Mouse (Mus musculus) heart, postnatal 36 days (tissue): ENCODE data around the gene Gm10518. TPM values are rescaled to one million over a fixed set of nuclear protein-coding genes. Genes with fewer than 3 reads are reported as not detected.
"Not testable (repeated sequence)": the region's sequence is repeated elsewhere in the genome, so short reads cannot be mapped to it uniquely, and the experiment has no call there.

Source experiments
- DNase-seq, 2 experiments: peaks; one replicate each; pipeline ENCODE4 v3.0.0; 2021 to 2022
- intact Hi-C: fragments of 180-260 bp; cut with DNase I; formaldehyde crosslinking; loops from one replicate; pipeline ENCODE4 v1.15.1; 2025
- total RNA-seq, 2 experiments: library from RNA; stranded (reverse); gene quantifications; 2 replicates each; pipeline ENCODE4 v1.2.3; 2021

Gm10518 gene
- total RNA-seq: not detected

DNA sequence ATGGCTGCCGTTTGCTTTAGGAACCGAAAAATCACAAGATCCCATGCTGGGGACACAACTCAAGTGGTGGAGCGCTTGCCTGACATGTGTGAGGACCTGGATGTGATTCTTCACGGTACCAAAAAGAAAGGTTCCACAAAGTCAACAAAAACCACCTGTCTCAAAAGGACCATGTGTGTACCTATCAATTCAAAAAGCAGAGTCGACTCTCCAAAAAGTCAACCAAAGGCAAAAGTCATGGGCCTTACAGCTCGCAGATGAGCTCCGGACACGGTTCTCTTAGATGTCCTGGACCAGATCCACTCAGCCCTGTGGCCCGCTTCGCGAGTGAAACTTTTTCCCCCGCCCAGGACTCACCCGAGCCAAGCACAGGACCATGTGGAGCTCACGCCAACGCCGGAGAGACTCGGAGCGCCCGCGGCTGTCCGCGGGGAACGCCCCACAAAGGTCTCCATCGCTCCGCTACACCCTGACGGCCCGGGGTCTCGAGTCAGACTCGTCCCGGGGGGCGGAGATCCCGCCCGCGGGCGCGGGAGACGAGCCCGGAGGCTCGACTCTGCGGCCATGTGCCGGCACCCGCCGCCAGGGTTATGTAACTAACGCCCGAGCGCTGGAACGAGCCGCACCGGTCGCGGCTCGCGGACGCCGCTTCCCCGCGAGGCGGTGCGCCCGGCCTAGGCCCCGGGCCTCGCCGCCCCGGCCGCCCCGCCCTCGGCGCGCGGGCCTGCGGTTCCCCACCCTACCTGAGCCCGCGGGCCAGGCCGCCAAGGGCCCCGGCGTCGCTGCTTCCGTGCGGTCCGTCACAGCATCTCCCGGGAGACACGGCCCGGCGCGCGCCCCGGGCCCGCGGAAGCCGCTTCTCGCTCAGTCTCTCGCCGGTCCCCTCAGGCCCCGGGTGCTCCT, at the start of gene Gm10518:
Gene Gm10518, plus strand, starts transcription at position 767 of the 903 bp plus-strand sequence.
- intact Hi-C loops: loop anchor here (10.0 kb wide), 1 partner anchor 258 kb away; the partner anchor contains the start of genes Cnst and Tfb2m
- peak; percentile 65 to 84 for DNase-seq

DNA sequence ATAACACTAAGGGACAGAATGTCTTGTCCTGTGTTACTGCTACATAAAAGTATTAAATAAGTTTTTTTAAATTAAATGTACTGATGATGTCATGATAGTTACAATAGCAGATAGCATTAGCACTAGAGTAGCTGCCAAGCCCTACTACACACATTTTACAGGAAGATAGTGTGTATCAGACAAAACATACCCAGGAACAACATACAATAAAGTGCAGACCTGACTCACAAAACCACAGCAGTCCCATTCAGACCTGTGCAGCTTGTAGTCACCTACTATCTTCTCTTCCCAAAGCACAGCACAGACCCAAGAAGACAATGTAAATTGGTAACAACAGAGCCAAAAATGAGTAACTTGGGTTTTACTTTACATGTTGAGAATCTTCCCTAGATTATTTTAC, 46.7 kb upstream of the Gm10518 start:
- DNase-seq: no peak
- intact Hi-C loops: no loop called here

DNA sequence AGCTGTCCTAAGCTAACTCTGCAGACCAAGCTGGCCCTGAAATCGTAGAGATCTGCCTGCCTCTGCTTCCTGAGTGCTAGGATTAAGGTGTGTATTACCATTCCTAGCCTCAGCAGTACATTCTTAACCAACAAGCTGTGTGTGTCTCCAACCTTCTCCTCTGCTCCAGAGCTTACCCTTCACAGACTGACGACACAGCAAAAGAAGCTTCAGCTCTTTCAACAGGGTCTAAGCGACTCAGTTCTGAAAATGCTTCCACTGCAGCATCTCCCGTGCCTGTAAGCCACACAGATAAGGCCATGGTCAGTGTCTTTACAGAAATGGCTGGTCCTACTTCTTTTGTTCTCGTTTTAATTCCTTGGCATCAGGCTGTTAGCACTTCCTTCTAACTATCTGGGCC, 43.1 kb upstream of the Gm10518 start:
- intact Hi-C loops: no loop called here
- no peak for DNase-seq

- no peak for DNase-seq
- intact Hi-C loops: no loop called here
Observed at GRCm38 (mm10) chr1:179760553-179760952, 42.6 kb upstream of the Gm10518 start.

DNA sequence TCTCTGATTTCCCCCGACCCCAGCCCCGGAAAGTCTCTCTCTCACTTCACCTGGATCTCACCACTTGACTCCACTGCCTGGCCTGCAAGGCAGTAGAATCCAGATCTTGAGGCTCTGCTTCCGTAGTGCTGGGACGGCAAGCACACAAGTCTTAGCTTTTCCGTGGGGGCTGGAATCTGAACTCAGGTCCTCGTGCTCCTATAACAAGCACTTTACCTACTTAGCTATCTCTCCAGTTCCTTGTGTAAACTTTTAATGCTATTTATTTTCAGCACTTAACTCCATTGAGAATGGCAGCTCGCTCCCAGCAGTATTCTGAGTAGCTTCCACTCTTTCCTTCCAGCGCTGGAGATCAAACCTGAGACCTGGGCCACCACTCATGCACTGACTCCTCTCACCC, 26.3 kb upstream of the Gm10518 start:
- DNase-seq: no peak
- intact Hi-C loops: no loop called here

GRCm38 (mm10) chr1:179784098-179784497, 19.1 kb upstream of the Gm10518 start:
- intact Hi-C loops: no loop called here

GRCm38 (mm10) chr1:179785502-179785901, 17.7 kb upstream of the Gm10518 start:
- intact Hi-C loops: loop anchor here (5.0 kb wide), 1 partner anchor 33 kb away; no protein-coding TSS in a partner anchor
- DNase-seq: no peak

More at GRCm38 (mm10) chr1:179784098-179784497, 19.1 kb upstream of the Gm10518 start:
- DNase-seq: no peak

DNA sequence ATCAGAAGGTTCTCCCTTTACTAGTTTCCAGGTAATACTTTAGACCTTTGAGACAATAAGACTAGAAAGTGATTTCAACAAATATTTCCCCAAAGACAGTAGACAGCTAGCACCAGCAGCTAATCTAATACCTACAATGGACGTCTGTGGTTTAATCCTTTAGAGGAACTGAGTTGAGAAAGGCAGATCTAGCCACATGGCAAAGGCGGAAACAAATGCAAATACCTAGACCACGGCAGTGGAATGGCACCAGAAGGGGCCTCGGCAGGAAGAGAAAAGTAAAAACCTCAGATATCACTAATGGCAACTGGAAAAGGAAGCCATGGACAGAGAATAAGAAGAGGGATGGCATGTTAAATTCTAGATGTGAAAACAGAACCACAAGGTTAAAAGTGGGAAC, 15.9 kb upstream of the Gm10518 start:
- intact Hi-C loops: loop anchor here (5.0 kb wide), 1 partner anchor 35 kb away; no protein-coding TSS in a partner anchor
- no peak for DNase-seq

- DNase-seq: no peak
- intact Hi-C loops: no loop called here
Observed at GRCm38 (mm10) chr1:179798794-179799193, 4.4 kb upstream of the Gm10518 start.

DNA sequence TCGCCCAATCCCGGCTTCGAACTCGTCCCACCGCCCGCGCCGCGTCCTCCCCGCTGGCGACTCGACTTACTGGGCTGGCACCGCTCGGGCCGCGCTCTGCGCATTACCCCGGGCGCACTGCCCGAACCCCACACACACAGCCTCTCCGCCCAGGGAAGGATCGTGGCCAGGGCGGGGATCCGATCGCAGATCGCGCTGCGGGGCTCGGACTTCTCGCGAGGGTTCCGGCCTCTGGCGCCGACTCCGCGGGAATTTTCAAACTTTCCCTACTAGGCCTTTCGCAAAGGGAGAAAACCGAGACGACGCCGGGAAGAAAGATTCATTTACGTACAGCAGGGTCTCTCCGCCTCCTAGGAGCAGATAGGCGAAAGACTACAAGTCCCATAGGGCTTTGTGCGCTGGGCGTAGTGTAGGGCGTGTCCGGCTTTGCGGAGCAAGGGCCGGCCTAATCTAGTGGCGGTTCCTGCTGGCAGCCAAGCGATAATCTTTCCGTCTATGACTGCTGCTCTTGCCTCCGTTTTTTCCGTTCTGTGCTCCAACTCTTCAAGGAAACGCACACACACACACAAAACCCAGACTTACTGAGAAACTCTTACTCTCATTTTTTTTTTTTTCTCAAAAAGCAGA, 450 bp downstream of the Gm10518 start, which contains the start of gene Ahctf1:
Gene Ahctf1, minus strand, starts transcription at position 168 of the 627 bp plus-strand sequence.
- intact Hi-C loops: loop anchor here (2.0 to 10.0 kb wide), 2 partner anchors 41 to 259 kb away; partner anchors contain the start of genes Cnst and Tfb2m
- peak; percentile 98 to 99 for DNase-seq

DNA sequence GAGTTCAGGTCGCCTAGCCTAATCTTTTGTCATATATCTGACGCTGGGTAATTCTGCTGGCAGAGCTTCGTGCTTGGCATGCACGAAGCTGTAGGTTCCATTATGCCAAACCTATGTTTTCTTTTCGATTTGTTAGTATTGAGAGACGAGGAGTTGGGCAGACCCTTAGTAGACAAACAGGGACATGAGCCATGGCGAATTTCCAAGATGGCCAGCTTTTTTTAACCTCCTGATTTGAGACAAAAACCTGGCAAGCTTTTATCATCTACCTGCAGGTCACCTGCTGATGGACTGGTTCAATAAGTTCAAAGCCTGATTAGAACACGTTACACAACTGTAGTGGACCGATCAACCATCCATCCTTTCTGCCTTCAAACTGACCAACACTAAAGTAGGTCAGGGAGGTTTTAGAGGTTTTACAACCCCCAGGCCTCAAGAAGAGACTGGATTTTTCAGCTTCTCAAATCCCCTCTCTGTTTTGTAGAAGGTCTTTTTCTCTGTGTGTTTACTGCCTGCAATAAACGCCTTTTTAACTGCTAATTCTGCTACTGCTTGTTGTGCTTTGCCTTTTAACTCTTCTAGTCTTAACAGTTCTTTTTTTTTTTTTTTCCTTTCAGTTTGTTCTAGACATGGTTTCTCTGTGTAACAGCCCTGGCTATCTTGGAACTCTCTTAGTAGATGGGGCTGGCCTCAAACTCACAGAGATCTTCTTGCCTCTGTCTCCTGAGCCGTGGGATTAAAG, 1.1 kb downstream of the Gm10518 start:
- intact Hi-C loops: loop anchor here (2.0 to 10.0 kb wide), 2 partner anchors 40 to 260 kb away; partner anchors contain the start of genes Cnst and Tfb2m
- peak in 1 of 2 experiments; percentile 16 for DNase-seq

GRCm38 (mm10) chr1:179805751-179806150, 2.6 kb downstream of the Gm10518 start:
- intact Hi-C loops: loop anchor here (2.0 to 10.0 kb wide), 2 partner anchors 39 to 261 kb away; partner anchors contain the start of genes Cnst and Tfb2m
- DNase-seq: no peak

DNA sequence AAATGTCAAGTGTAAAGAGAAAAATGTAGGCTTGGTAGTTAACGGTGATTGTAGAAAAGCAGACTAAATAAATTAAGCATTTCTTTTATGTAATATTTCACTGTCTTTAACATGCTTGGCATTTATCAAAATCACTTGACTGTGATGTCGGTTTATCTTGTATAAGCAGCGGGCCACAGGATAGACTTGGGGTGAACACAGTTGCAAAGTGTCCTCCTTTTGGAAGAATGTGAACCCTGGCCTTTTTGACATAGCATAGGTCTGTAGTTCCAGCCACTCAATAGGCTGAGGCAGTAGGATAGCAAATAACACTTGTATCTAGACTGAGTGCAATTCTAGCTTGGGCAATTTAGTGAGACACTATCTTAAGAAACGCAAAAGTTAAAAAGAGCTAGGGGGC, 4.3 kb downstream of the Gm10518 start:
- intact Hi-C loops: loop anchor here (10.0 kb wide), 1 partner anchor 263 kb away; the partner anchor contains the start of genes Cnst and Tfb2m
- no peak for DNase-seq

DNA sequence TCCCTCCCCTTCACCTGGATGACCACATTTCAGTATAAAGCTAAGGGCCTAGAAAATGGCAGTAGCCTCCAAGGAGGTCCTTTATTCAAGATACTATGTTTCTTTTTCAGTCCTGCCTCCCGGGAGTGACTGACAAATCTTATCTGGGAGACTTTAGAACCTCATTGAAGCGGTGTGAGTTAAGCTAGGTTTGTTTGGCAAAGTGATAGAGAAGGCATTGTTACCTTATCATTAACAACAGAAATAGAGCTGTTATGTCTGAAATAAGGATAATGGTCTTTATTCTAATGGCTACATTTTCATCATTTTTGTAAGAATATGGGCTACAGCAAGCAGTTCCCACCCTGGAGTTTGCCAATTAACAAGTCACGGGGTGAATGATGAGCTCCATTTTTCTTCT, 5.1 kb downstream of the Gm10518 start:
- DNase-seq: no peak
- intact Hi-C loops: loop anchor here (10.0 kb wide), 1 partner anchor 263 kb away; the partner anchor contains the start of genes Cnst and Tfb2m

DNA sequence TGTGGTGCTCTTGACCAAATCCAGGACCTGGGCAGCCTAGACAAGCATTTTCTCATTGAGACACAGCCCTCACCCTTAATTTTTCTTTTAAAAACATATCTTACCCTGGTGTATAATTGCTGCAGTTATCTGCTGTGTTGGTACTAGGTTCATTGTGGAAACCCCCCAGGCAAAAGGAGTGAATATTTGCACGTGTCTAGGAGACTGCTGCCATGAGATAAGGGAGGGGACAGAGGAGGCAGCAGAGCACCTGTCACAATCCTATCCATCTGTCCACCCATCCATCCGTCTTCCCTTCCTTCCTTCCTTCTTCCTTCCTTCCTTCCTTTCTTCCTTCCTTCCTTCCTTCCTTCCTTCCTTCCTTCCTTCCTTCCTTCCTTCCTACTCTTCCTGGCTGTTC, 10.2 kb downstream of the Gm10518 start:
- DNase-seq: no peak
- intact Hi-C loops: no loop called here

DNA sequence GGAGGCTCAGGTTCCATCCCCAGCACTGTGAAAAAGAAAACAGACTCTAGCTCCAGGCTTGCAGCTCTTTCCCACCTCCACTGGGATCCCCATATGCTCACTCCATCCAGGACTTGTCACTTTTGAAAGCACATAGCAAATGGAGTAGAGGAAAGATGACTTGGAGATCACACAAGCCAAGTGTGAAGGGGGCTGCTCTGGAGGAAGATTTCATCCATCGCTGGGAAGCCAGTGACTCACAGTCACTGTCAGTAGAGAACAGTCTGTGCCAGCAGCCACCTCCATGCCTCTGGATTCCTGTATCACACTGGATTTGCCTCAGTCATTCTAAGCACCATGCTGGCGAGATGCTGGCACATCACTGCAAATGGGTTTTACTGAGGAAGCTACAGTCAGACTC, 11.4 kb downstream of the Gm10518 start:
- DNase-seq: no peak
- intact Hi-C loops: no loop called here

DNA sequence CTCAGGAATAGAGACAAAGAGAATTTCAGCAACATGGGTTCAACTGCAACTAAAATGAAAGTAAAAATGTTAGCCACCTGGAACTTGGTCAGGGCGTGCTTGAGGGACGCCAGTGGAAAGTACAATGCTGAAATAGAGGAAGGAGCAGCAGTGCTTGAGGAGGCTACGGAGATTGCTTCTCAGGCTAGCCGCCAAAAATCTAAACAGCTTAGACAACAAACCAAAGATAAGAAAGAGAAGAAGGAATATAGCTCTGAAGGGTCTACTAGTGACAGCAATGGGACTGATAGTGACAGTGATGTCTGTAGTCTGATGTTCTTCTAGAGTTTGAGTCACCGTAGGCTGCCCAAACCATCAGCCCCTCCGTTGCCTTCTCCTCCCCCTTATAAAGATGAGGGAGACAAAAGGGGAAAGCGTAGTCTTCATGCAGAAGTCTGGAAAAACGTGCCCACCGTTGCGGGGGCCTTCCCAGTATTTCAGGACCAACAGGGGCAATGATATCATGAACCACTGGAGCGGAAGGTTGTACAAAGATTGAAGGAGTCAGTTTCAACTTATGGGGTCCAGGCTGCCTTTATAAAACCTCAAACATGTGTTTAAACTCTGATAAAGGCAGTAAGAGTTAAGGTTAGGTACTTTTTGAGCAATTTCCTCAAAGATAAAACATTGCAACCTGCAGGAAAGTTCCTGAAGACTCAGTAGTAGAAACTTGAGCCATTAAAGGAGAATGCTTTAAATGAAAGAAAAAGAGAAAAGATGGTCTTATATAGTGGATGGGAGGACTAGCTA, 15.5 kb downstream of the Gm10518 start:
- intact Hi-C loops: not testable (repeated sequence)

DNA sequence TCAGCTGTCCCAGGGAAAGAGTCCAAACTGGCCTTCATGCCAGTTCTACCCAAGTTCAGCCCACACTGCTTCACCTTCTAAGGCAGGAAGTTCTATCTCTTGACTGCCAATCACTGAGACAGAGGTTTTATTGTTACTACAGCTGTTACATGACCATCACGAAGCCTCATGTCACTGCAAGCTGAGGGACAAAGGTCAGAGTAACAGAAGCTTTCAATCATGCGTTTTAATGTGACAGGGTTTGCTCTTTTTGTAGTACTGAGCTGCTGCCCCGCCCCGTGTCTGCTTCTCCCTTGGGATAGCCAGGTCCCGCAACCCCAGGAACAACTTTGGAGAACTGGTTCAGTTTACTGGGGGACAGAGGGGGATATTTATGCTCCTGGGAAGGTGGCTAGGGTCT, 21.4 kb downstream of the Gm10518 start:
- intact Hi-C loops: no loop called here
- DNase-seq: no peak

More for the DNA sequence above, 15.5 kb downstream of the Gm10518 start:
- DNase-seq: not testable (repeated sequence)

DNA sequence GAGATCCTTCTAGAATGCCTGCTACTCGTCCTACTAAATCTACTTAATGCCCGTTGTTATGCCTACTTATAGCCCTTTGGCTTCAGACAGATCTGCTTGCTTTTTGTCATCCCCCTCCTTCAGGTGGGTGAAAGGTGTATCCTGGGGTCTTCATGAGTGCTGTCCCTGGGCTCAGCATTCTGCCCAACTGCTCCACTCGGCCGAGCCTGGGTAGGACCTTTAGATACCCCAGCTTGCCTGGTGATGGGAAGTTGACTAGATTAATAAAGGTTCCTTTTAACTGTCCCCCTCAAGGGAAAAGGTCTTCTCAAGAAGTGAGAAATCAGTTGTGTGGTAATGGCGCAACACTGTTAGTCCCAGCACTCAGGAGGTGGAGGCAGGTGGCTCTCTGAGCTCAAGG, 24.9 kb downstream of the Gm10518 start:
- intact Hi-C loops: no loop called here

GRCm38 (mm10) chr1:179828900-179829299, 25.7 kb downstream of the Gm10518 start:
- DNase-seq: no peak
- intact Hi-C loops: no loop called here

More for the DNA sequence above, 24.9 kb downstream of the Gm10518 start:
- DNase-seq: no peak
